Mouse (Mus musculus) hindbrain, embryonic 16.5 days (tissue): ENCODE results near the gene Prm1. TPM values are rescaled to one million over a fixed set of nuclear protein-coding genes. Genes with fewer than 3 reads are reported as not detected.

Experiments
- ATAC-seq: fragments of 200-750 bp; cut with Nextera tagmentation; 2 replicates; pipeline ENCODE4 v1.8.0; 2017; ENCODE audit warnings: moderate TSS enrichment, moderate library complexity
- H3K27ac ChIP-seq: fragments of 300-500 bp; sonication (generic); 2 replicates; pipeline ENCODE4 v1.5.1; 2014; ENCODE audit warnings: low read depth, mild to moderate bottlenecking, control low read depth, low read length, moderate library complexity
- H3K27me3 ChIP-seq: fragments of 300-500 bp; sonication (generic); replicated peaks from 2 replicates; pipeline ENCODE4 v1.6.1; 2014; ENCODE audit warnings: low read length; ENCODE audit not compliant: control insufficient read depth, insufficient read depth
- H3K36me3 ChIP-seq: fragments of 300-500 bp; sonication (generic); 2 replicates; pipeline ENCODE4 v1.6.1; 2014; ENCODE audit warnings: mild to moderate bottlenecking, low read length, moderate library complexity, mixed read lengths; ENCODE audit not compliant: control insufficient read depth, insufficient read depth
- H3K4me1 ChIP-seq: fragments of 300-500 bp; sonication (generic); 2 replicates; pipeline ENCODE4 v1.6.1; 2014; ENCODE audit warnings: low read depth, low read length; ENCODE audit not compliant: control insufficient read depth, insufficient read depth
- H3K4me2 ChIP-seq: fragments of 300-500 bp; sonication (generic); 2 replicates; pipeline ENCODE4 v1.6.1; 2014; ENCODE audit warnings: mild to moderate bottlenecking, low read length, control low read depth, moderate library complexity
- H3K4me3 ChIP-seq: fragments of 300-500 bp; sonication (generic); 2 replicates; pipeline ENCODE4 v1.5.1; 2014; ENCODE audit warnings: mild to moderate bottlenecking, low read length, control low read depth, moderate library complexity
- H3K9ac ChIP-seq: fragments of 300-500 bp; sonication (generic); 2 replicates; pipeline ENCODE4 v1.6.1; 2014; ENCODE audit warnings: low read depth, mild to moderate bottlenecking, control low read depth, low read length, moderate library complexity
- H3K9me3 ChIP-seq: fragments of 300-500 bp; sonication (generic); 2 replicates; pipeline ENCODE4 v1.6.1; 2014; ENCODE audit warnings: mild to moderate bottlenecking, low read length, moderate library complexity; ENCODE audit not compliant: control insufficient read depth
- WGBS: fragments of 180-500 bp; shearing (Covaris S2); extraction: QIAGEN DNeasy Blood & Tissue Kit; methylation state at CpG from one replicate; pipeline ENCODE4 v1.1.7; 2014; 5-methylcytosine and 5-hydroxymethylcytosine counted together
- polyA plus RNA-seq: library from polyadenylated mRNA; unstranded; fragments of >200 nt; fragmentation: Nextera tagmentation; extraction: Ambion mirVana; gene quantifications from 2 replicates; pipeline ENCODE4 v1.2.1, GENCODE M21; 2015

Prm1 gene
- polyA plus RNA-seq, 1 experiment from 2014 or later: not detected

GRCm38 (mm10) chr16:10827766-10828460 lies 22.3 kb upstream of the Prm1 start:
- ATAC-seq: no peak
- Histone ChIP-seq H3K27me3 (no peaks in the 10 kb centered on the region), H3K36me3 (no peaks in the 10 kb centered on the region), H3K4me3 (no peak overlapping the region), H3K9ac (no peak overlapping the region), H3K4me2 (no peak overlapping the region), H3K9me3 (no peaks in the 10 kb centered on the region; the same call in 1 of the 2 replicates), H3K27ac (no peak overlapping the region), H3K4me1 (no peaks in the 10 kb centered on the region)
- WGBS: 88% methylated on average over 7 of the region's 7 CpGs

GRCm38 (mm10) chr16:10827269-10827668 lies 21.6 kb upstream of the Prm1 start:
- Histone ChIP-seq H3K27ac (no peak overlapping the region), H3K27me3 (no peaks in the 10 kb centered on the region), H3K4me3 (no peak overlapping the region), H3K4me2 (no peak overlapping the region), H3K9me3 (no peaks in the 10 kb centered on the region; the same call in 1 of the 2 replicates), H3K9ac (no peak overlapping the region), H3K36me3 (no peaks in the 10 kb centered on the region), H3K4me1 (no peaks in the 10 kb centered on the region)
- 93% methylated on average over 9 of the region's 9 CpGs for WGBS
- ATAC-seq: no peak

GRCm38 (mm10) chr16:10825840-10826239 lies 20.2 kb upstream of the Prm1 start:
- H3K36me3 ChIP-seq: no peaks in the 10 kb centered on the region
- WGBS: 89% methylated on average over 4 of the region's 4 CpGs
- no peak overlapping the region for H3K4me3 ChIP-seq
- no peak for ATAC-seq
- no peak overlapping the region for H3K4me2 ChIP-seq
- no peaks in the 10 kb centered on the region; the same call in 1 of the 2 replicates for H3K9me3 ChIP-seq
- H3K27me3 ChIP-seq: no peaks in the 10 kb centered on the region
- H3K27ac ChIP-seq: no peak overlapping the region
- no peak overlapping the region for H3K9ac ChIP-seq
- H3K4me1 ChIP-seq: no peaks in the 10 kb centered on the region

- Histone ChIP-seq H3K4me2 (no peak overlapping the region), H3K9me3 (no peaks in the 10 kb centered on the region; the same call in 1 of the 2 replicates), H3K4me3 (no peak overlapping the region), H3K9ac (no peak overlapping the region), H3K36me3 (no peaks in the 10 kb centered on the region), H3K27ac (no peak overlapping the region), H3K4me1 (no peaks in the 10 kb centered on the region), H3K27me3 (no peaks in the 10 kb centered on the region)
- 86% methylated on average over 1 of the region's 1 CpGs for WGBS
- no peak for ATAC-seq
Observed at GRCm38 (mm10) chr16:10824536-10824935, 18.9 kb upstream of the Prm1 start.

- no peak overlapping the region for H3K4me3 ChIP-seq
- no peaks in the 10 kb centered on the region; the same call in 1 of the 2 replicates for H3K9me3 ChIP-seq
- H3K27ac ChIP-seq: no peak overlapping the region
- no peaks in the 10 kb centered on the region for H3K36me3 ChIP-seq
- no peak overlapping the region for H3K4me2 ChIP-seq
- ATAC-seq: no peak
- 73% methylated on average over 4 of the region's 4 CpGs for WGBS
- no peaks in the 10 kb centered on the region for H3K4me1 ChIP-seq
- H3K9ac ChIP-seq: no peak overlapping the region
- no peaks in the 10 kb centered on the region for H3K27me3 ChIP-seq
Observed at GRCm38 (mm10) chr16:10821387-10821786, 15.7 kb upstream of the Prm1 start.

GRCm38 (mm10) chr16:10819966-10820365 lies 14.3 kb upstream of the Prm1 start:
- H3K27ac ChIP-seq: no peak overlapping the region
- WGBS: 71% methylated on average over 3 of the region's 3 CpGs

GRCm38 (mm10) chr16:10818579-10819135 lies 13.0 kb upstream of the Prm1 start:
- Histone ChIP-seq H3K27me3 (no peaks in the 10 kb centered on the region), H3K9me3 (no peaks in the 10 kb centered on the region; the same call in 1 of the 2 replicates), H3K4me1 (no peaks in the 10 kb centered on the region), H3K4me2 (no peak overlapping the region), H3K36me3 (no peaks in the 10 kb centered on the region), H3K4me3 (no peak overlapping the region), H3K9ac (no peak overlapping the region), H3K27ac (no peak overlapping the region)
- ATAC-seq: no peak
- WGBS: 71% methylated on average over 4 of the region's 4 CpGs

More at GRCm38 (mm10) chr16:10819966-10820365, 14.3 kb upstream of the Prm1 start:
- no peak for ATAC-seq
- H3K4me3 ChIP-seq: no peak overlapping the region
- no peaks in the 10 kb centered on the region for H3K36me3 ChIP-seq
- H3K9me3 ChIP-seq: no peaks in the 10 kb centered on the region; the same call in 1 of the 2 replicates
- H3K4me1 ChIP-seq: no peaks in the 10 kb centered on the region
- H3K27me3 ChIP-seq: no peaks in the 10 kb centered on the region
- no peak overlapping the region for H3K4me2 ChIP-seq
- no peak overlapping the region for H3K9ac ChIP-seq

- WGBS: 88% methylated on average over 4 of the region's 4 CpGs
- no peak for ATAC-seq
- no peaks in the 10 kb centered on the region for H3K27me3 ChIP-seq
- no peak overlapping the region for H3K4me3 ChIP-seq
- H3K9me3 ChIP-seq: no peaks in the 10 kb centered on the region
- H3K36me3 ChIP-seq: no peaks in the 10 kb centered on the region
- H3K4me2 ChIP-seq: no peak overlapping the region
- H3K27ac ChIP-seq: no peak overlapping the region
- no peaks in the 10 kb centered on the region for H3K4me1 ChIP-seq
- H3K9ac ChIP-seq: no peak overlapping the region
Observed at GRCm38 (mm10) chr16:10814864-10815263, 9.2 kb upstream of the Prm1 start.

- Histone ChIP-seq H3K9me3 (no peaks in the 10 kb centered on the region), H3K4me3 (no peak overlapping the region), H3K27me3 (no peaks in the 10 kb centered on the region), H3K4me1 (no peaks in the 10 kb centered on the region), H3K4me2 (no peak overlapping the region), H3K27ac (no peak overlapping the region), H3K36me3 (no peaks in the 10 kb centered on the region), H3K9ac (no peak overlapping the region)
- ATAC-seq: no peak
- 75% methylated on average over 4 of the region's 4 CpGs for WGBS
Observed at GRCm38 (mm10) chr16:10813726-10814125, 8.1 kb upstream of the Prm1 start.
